Mouse (Mus musculus) right cerebral cortex, adult 2 months (tissue): ENCODE measurements at regions not wholly inside any gene's neighbourhood (a gene's known extent, or its start where the extent isn't known, plus 50 kb on each side); places are given as distances from the start of the nearest gene placed in this dataset.

ENCODE experiments used
- DNase-seq, 2 experiments: peaks; one replicate each; pipeline ENCODE4 v3.0.0; 2021 to 2022; ENCODE audit warnings: low spot score in 2 of 2

DNA sequence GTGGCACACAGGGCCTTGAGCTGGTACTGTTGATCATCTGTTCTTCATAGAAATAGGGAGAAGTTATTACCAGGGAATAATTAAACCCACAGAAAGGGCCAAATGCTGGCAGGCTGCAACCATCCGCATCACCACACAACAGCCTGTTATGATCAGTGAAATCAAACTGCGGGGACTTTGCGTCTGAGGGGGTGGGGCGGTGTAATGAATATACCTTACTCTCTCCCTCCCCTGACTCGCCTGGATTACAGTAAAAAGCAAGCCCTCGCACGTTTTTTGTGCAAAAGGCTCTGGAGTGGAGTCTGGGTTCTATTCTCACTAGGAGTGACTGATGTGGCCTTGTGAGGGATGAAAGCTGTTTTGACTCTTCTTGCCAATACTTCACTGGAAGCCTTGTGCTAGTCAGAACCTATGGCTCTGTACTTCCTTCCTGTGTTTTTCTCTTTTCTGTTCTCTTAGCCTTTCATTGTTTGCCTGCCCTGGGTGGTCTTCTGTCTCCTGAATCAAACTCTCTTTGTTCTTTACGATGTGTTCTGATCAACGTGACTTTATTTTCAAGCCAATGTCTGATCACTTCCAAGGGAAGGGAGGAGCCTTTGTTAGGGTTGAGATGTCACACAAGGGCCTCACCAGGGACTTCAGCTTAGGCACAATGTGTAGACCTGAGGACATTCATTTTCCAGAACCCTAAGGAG lies 172.4 kb downstream of the Dact1 start:
- DNase-seq: peak in 1 of 2 experiments; percentile 11

DNA sequence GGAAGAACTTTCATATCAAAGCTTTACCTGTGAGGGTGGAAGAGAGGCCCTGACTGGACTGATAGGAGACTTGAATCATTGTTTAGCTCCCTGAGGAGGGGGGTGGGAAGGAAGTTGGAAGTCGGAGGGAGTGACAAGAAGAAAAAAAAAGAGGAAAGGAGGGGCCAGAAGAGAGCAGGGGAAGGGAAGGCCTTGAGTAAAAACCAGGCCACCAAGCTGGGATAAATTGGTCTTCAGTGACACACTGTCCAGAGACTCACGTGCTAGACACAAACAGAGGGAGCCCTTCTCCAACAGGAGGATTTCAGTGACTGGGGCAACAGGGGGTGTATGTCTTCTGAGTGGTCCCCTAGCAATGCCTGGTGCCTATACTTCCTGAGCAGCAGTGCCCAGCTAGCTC lies 172.9 kb downstream of the Dact1 start:
- DNase-seq: no peak

DNA sequence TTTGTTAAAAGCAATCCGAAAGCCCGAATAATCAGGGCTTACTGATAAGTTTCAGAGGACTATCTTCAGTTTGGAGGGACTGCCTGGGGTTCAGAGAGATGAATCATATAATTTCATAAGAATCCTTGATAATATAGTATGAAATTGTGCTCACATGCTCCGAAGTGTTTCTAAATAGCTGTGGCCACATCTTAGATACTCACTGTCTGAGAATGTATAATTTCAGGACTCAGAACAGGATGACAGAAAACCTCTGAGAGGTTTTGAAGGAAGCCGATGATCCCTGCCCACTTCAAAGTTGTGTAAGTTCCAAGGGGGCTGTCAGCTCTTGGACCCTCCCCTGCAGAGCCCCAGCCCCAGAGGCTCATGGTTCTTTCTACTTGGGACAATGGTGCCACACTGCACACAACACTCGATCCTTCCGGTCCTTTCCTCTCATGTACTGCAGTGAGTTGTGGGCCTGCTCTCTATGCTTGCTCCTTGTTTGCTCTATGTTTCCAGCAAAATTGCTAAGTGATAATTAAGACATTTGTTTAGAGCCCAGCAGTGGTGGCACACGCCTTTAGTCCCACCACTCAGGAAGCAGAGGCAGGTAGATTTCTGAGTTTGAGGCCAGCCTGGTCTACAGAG lies 174.0 kb downstream of the Dact1 start:
- DNase-seq: no peak

DNA sequence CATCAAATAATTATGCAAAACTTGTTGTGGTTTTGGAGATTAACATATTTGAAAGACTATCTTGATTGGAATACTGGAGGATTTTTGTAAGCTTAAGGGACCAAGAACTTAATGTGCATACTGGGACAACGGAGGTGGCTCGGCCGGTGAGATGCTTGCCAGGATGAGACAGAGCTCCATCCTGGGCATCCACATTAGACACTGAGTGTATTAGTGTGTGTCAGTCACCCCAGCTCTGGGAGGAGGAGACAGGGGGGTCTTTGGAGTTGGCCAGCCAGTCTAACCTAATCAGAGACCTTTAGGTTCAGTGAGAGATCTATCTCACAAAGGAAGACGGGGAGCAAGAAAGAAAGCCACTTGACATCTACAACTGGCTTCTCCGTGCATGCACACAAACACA lies 174.6 kb downstream of the Dact1 start:
- no peak for DNase-seq

DNA sequence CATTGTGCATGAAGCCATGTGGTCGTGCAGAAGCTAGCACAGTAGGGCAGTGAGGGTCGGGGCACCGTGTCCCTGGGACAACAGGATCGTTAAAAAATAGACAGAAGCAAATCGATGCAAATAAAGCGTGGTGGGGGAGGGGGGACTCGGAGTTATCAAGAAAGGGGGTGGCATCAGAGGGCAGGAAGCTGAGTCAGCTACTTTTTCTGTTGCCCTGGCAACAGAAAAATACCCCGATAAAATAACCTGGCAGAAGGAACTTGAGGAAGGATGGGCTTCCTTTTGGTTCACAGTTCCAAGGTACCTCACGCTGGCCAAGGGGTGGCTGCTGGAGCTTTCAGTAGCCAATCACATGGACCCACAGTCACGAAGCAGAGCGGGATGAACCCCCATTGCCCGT lies 176.4 kb downstream of the Dact1 start:
- no peak for DNase-seq

DNA sequence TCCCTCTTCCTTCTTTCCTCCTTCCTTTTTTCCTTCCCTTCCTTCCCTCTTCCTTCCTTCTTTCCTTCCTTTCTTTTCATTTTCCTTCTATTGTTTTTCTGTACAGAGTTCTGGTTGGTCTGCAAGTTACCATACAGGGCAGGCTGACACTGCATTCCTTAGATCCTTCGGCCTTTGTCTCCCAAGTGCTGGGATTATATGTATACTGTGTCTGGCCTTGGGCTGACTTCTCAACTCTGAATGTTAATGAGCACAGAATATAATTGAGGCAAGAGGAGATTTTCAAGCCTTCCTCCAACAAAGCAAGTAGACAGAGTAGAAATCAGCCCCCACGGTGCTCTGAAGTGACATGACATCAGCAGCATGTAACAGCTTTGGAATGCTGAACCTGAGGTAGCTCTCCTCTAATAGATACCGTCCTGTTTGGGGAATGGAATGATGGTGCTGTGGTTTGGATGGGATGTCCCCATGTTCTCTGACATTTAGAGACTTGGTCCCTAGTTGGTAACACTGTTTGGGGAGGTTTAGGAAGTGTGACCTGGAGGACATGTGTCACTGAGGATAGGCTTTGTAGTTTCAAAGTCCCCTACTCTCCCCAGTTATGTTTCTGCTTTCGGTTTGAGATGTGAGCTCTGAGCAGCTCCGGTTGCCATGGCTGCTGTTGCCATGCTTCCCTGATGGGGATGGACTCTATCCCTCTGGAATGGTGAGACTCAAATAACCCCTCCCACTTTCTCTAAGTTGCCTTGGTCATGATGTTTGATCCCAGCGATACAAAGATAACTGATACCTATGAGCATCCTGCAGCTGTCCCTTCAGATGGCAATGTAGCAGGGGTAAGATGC lies 178.1 kb downstream of the Dact1 start:
- DNase-seq: peak; percentile 19 to 26

DNA sequence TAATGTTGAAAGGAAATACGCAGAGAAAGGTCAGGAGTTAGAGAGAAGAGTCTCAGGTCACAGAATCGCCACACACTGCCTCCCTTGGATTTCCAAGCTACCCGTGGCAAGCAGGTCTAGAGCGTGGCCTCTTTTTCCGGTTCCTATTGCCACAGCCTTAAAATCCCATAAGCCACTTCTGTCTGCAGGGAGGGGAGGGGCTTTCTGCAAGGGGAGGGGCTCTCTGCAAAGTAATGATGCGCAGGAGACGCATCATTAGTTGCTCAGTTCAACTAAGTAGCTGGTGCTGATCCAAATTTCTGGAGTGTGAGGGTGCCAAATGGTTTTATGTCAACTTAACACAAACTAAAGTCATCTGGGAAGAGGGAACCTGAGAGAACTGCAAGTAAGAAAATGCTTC lies 179.6 kb downstream of the Dact1 start:
- no peak for DNase-seq

DNA sequence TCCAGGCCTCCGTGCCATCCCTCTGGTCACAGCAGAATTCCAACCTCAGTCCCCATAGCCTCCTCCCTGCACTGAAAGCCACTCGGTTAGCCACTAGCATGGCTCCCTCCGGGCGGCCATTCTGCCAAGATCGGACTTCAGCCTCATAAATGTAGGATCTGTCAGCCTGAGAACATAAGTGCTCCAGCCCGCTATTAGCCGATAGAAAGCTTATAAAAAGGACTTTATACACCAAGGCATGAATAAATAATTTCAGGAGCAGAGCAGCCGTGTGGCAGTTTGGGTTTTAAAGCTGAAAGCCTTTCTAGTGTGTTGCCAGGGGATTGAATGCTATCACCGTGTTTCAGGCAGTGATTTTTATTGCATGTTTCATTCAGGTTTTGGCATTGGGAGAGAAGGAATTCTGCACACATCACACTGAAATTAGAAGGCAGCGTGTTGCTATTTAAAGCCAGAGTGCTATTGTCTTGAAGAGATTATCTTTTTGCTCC lies 185.2 kb downstream of the Dact1 start:
- peak in 1 of 2 experiments; percentile 14 for DNase-seq

DNA sequence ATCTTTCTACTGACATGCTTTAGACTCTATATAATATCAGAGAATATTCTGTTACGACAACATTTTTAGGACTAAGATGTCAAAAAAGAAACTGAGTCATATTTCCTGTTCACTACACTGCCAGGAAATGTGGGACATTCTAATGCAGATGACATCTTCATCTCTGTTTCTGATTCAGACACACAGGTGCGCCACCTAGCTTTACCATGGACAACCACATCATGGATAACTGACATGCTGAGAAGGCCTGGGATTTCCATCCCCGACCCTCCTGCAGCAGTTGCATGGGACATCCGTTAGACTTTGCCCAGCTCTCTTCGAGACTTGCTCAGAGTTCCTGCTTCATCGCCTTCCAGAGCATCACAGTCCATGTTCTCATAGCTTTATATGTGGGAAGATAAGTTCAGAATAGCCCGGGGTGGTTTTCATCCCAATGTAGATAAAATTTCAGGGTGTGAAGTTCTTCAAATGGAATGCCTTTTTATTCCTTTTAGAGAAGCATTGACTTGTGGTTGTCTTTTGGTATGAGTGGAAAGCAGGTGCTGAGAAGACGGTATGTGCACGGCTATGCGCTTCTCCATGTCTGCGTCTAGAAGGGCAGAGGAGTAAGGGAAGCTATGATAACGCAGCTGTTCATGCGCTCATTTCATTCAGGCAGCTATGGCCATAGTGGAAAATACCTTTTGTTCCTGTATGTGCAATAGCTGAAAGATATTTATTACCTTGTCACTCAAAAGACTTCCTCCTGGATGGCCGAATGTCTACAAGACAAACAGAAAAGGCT lies 188.8 kb downstream of the Dact1 start:
- DNase-seq: peak in 1 of 2 experiments; percentile 16

DNA sequence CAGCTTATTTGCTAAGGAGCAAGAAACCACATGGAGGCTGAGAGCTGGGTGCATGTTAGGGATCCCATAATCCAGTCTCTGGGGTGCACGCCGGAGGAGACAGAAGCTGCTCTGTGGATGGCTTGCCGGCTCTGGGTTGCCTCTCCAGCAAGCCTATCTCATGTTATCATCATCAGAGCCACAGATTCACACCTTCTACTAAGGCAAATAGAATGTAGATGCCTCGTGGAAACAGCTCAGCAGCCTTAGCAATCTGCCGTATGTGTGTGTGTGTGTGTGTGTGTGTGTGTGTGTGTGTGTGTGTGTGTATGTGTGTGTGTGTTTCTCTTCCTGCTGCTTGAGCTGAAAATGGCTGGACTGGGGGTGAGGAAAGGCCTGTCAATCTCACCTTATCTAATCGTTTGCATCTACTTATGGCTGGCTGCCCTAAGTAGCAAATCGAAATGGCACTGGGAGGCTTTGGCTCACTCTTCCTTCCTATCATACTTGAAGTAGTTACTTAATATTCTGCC lies 191.7 kb downstream of the Dact1 start:
- DNase-seq: no peak

DNA sequence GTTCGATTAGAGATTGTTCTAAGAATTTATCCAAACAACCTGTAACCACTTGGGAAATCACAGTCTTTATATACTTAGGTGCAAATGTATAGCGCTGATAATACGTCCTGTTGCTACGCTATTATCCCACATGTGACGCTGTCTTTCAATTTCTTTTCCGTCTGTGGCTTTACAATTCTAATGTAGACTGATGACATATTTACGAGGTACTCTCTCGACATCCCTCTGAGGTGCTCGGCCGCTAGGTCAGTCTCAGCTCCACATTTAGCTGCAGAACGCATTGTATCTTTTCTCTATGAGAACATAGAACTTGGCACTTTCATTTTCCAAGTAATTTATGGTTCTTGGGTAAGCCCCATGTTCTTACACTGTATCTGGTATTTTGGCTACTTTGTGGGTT lies 193.6 kb downstream of the Dact1 start:
- no peak for DNase-seq

DNA sequence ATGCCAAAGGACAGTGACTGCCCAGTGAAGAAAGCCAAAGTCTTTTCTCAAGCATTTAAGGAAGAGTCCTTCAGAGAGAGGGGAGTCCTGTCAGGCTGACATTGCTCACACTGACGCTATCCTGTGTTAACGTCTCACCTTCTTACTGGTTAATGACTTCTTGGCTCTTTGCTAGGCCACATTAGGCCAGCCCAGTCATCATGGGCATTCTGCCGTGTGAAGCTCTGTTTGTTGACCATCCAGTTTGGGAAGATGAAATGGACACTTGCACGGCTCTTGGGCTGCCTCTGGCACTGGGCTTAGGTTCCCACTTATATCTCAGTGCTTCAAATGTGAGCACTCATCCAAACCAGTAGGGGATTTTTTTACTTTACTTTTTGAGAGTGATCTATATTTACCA lies 196.5 kb downstream of the Dact1 start:
- no peak for DNase-seq

DNA sequence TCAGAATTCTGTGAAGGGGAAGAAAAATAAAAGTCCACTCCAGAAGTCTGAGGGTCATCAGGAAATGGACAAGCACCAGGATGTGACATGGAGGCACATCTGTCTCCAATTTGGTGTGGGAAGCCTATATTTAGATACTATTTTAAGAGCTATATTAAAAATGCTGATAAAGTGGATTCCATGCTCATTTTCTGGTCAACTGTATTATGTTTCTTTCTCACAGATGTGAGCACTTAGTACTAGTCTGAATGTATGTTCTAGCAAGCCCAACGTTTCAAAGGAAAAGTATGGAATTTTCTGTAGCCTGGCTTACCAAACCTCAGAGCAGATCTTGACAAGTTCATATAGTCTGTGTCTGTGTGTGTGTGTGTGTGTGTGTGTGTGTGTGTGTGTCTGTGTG lies 197.0 kb downstream of the Dact1 start:
- DNase-seq: no peak

DNA sequence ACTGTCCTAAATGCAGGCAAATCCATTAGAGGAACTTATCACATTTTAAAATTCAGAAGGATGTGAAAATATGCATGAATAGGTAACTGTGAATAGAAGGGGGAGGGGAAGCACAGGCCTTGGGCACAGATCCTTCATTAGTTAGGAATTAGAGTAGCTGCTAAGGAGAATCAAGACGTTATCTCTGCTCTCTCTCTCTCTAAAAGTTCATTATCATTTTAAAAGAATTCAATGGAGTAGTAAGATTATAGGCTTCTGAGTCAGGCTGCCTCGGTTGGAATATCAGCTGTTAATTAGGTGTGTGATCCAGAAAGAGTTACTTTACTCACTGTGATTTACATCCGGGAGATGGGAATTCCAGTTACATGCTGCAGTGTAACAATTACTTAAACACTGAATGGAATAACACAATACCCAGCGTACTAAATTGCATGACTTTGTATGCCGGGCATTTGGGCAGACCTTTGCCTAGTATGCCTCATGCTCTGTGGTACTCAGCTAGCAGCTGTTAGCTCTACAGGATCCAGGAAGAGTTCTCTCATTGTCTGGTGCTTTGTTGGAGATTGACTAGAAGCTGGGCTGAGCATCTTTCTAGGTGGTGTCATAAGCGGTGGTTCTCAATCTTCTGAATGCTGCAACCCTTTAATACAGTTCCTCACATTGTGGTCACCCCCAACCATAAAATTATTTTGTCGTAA lies 203.4 kb downstream of the Dact1 start:
- no peak for DNase-seq

DNA sequence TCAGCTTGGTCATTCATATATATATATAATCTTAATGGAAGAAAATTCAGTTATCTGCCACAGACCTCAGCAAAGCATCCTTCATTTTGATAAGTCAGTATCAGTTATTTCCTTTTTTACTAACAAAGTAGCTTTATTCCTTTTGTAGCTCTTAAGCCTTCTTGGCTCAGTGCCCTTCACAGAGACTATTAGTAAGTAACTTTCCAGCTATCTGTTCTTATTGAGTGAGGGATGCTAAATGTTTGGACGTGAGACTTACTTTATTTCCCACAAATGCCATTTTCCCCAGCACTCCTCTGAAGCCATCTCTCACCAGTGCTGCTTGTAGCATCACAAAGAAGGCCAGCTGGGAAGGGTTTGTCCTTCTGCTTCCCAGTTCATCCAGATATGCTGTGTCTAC lies 209.8 kb downstream of the Dact1 start:
- no peak for DNase-seq

DNA sequence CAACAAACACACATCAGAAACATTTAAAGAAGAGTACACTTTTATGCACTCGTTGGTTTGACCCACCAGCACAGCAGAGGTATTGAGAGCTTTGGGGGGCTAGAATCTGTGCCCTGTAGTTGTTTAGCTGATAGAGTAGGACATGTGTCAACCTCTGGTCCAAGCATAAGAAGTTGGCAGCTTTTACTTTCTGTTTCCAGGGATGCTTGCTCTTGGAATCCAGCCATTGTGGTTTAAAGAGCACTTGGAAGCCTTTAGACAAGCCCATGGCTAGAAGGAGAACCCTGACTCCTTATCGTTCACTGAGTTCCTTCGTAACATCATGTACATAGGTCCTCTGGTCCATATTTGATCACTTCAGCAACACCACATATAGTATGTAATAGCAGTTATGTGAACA lies 212.3 kb downstream of the Dact1 start:
- DNase-seq: no peak

DNA sequence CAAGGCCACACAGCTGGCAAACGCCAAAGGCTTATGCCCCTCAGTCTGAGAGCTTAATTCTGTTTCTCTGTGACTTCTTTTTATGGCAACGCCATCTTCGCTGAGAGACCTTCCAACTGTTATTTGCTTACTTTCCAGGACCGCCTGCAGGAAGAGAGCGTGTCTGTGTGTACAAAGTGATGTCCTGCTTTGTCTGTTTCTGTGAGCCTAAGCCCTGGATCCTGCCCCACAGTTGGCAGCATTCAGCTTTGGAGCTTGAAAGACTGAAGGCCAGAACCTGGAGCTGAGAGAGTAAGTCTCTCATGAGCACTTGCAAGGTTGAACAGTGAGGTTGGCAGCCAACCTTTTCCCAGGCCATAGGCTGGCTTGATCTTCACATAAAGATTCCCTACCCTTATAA lies 212.8 kb downstream of the Dact1 start:
- DNase-seq: no peak

DNA sequence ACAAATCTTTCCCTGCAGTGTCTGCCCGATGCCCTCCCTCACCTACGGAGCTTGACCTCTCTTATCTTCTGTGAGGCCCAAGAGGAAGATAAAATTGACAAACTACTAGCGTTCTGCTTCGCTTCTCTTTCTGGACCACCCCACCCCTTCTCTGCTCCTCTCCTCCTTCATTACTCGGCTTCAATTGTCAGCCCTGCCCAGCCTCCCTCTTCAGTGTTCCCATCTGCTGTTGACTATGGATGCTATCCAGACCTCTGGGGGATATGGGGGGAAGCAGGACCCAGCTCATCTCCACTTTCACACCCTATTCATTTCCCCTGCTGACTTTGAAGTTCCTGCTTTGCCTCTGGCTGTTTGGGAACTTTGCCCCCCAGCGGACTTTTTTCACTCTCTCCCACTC lies 214.5 kb downstream of the Dact1 start:
- no peak for DNase-seq

DNA sequence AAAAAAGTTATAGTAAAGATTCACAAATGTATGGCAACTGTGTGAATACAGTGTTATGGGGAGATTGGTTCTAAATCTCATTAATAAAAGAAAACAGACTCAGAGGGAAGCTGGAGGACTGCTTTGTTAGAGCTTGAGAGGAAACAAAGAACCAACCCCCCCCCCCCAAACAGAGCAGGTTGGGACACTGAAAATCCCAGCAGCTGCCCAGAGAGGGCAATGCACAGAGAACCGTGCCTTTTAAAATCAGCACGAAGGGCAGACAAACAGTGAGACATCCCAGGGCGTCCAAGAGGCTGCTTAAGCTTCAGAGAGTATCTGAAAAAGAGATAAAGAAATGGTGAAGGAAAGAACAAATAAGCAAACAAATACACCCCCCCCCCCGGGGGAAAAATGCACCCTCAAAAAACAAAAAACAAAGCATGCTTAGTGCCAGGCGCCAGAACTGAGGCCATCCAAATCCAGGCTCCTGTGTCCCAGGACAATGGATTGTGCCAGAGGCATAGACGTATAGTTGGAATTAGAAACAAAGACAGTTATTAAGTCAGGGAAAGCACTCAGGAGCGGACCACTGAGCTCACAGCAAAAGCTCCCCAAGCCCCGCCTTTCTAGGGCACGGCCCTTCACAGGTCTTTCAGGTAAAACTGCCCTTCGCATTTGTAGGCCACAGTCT lies 215.7 kb downstream of the Dact1 start:
- DNase-seq: no peak

DNA sequence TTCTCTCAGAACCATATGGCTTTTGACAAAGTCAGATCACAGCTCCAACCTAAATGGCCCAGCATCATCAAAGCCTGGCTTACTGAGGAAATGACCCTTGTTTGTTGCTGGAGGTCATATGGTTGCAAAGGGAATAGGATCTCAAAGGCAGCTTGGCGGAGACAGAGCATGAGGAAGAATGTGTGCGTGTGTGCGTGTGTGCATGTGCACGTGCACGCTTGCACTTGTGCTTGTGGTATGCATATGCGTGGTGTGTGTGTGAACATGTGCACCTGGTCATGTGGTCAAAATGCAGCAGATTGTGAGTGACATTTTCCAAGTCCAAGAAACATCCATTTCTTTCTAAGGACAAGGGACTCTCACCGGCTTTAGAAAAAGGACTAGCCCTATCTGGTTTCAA lies 216.9 kb downstream of the Dact1 start:
- no peak for DNase-seq

DNA sequence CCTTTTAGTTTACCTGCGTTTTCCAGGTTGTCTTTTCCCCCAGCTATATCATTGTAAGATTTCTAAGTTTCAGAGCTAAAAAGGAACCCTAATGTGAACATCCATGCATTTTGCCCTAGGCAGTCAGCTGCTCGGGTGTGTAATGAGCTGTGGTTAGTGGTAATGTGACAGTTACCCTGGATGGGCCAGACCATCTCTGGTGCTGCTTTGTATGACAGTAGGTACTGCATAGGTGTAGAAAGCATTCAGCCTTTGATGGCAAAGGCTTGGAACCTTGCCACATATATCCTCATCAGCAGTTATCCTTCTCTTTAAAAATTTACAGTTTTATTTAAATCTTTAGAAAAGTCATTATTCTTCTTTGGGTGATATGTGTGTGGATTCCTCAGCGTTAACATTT lies 222.5 kb downstream of the Dact1 start:
- DNase-seq: no peak
